21 mouse cellular contexts compared by ENCODE assay signal in the genomic region with DNA sequence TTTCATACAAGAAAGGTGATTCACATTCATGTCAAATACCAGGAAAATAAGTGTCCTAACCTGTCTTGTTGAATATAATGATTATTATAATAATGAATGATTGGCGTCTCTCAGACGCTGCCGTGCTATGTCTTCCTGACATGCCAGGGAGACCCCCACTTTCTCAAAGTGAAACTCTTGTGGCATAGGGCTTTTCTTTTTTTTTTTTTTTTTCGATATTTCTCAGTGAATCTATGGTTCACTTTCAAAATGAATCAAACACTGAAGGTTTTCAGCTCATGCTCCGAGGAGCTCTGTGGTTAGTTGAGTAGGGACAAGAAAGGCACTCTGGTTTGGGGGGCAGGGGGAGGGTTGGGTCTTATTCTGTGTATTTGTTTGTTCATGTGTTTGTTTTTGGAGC. TPM values are rescaled to one million over a fixed set of nuclear protein-coding genes. Genes with fewer than 3 reads are reported as not detected.
"Had no signal": no experiment of that assay in that cellular context is flagged by ENCODE, and none has a peak within 500 bp of the region (broad histone marks: within the 10 kb centered on the region; RNA-seq: fewer than 3 reads in every experiment).

No protein-coding gene starts in this region.

- H3K9ac ChIP-seq: liver, embryonic 13.5 days; midbrain, embryonic 12.5 days; midbrain, embryonic 15.5 days; neural tube, embryonic 13.5 days; stomach, embryonic 15.5 days had no signal

- ATAC-seq: midbrain, embryonic 15.5 days had no signal

- H3K4me2 ChIP-seq: liver, embryonic 13.5 days; midbrain, embryonic 12.5 days; midbrain, embryonic 15.5 days; neural tube, embryonic 13.5 days; stomach, embryonic 15.5 days had no signal

- H3K27me3 ChIP-seq: liver, embryonic 13.5 days; midbrain, embryonic 12.5 days; midbrain, embryonic 15.5 days; neural tube, embryonic 13.5 days; stomach, embryonic 15.5 days had no signal

- H3K36me3 ChIP-seq: liver, embryonic 13.5 days; midbrain, embryonic 12.5 days; midbrain, embryonic 15.5 days; neural tube, embryonic 13.5 days; stomach, embryonic 15.5 days had no signal

- H3K4me3 ChIP-seq: layer of hippocampus, adult 2 months; left cerebral cortex, adult 2 months; liver, embryonic 13.5 days; midbrain, embryonic 12.5 days; midbrain, embryonic 15.5 days; myocyte; neural tube, embryonic 13.5 days; stomach, embryonic 15.5 days had no signal

- H3K4me1 ChIP-seq: liver, embryonic 13.5 days; midbrain, embryonic 12.5 days; neural tube, embryonic 13.5 days; stomach, embryonic 15.5 days had no signal

- H3K27ac ChIP-seq: kidney, postnatal 0 days; layer of hippocampus, adult 2 months; left cerebral cortex, adult 2 months; liver, embryonic 13.5 days; macrophage; midbrain, embryonic 12.5 days; midbrain, embryonic 15.5 days; neural tube, embryonic 13.5 days; stomach, embryonic 15.5 days had no signal

- H3K9me3 ChIP-seq: liver, embryonic 13.5 days; stomach, embryonic 15.5 days had no signal

- DNase-seq: kidney, postnatal 25 days; layer of hippocampus, adult 9-11 months; layer of hippocampus, postnatal 36 days; liver, embryonic 13.5 days; lung, adult 2 months; lung, postnatal 14 days; retina, postnatal 1 day; right cerebral cortex, postnatal 25 days; spleen, adult 18-20 months; thymus, postnatal 25 days had no signal

RNA-seq across cellular contexts. Expression of a gene that starts 22.8 kb away (rescaled TPM):
- polyA plus RNA-seq: limb, embryonic 11.5 days; liver, embryonic 13.5 days; liver, embryonic 16.5 days; macrophage; myocyte had no signal
